Mouse (Mus musculus) forelimb bud, embryonic 11.5 days (tissue): ENCODE measurements around the gene Txnl4b.

Experiments used
- DNase-seq: peaks from one replicate; pipeline ENCODE4 v3.0.0-alpha.2; 2012; ENCODE audit warnings: low read depth, low spot score

Txnl4b gene

GRCm38 (mm10) chr8:109565498-109566333 lies at the start of gene Txnl4b, which contains the start of gene Dhx38:
Gene Txnl4b (plus strand): TSS chr8:109565892.
Gene Dhx38 (minus strand): TSS chr8:109565861.
- peak; percentile 100 for DNase-seq

GRCm38 (mm10) chr8:109524008-109524407 lies 41.7 kb upstream of the Txnl4b start:
- no peak for DNase-seq

GRCm38 (mm10) chr8:109535140-109535990 lies 30.3 kb upstream of the Txnl4b start:
- DNase-seq = peak; percentile 57

GRCm38 (mm10) chr8:109536703-109537102 lies 29.0 kb upstream of the Txnl4b start:
- DNase-seq = peak; percentile 86

DNA sequence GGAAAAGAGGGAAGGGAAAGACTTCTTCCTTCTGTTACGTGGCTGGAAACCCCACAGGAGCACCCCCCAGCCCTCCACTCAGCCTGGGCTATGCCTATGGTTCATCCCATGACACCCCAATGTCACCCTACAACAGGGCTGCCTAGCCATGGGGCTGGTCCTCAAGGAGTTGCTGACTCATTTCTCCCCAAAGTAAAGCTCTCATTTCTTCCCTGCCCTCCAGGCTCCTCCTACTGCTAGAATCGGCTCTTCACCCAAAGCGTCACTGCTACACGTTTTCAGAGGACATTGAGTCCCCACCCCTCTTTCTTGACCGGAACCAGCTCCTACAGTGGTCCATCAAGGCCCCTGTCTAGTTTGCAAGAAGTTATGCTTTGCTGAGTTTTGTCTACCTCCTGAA lies 23.5 kb upstream of the Txnl4b start:
- DNase-seq = no peak

GRCm38 (mm10) chr8:109542748-109543519 lies 22.8 kb upstream of the Txnl4b start:
- DNase-seq = no peak

DNA sequence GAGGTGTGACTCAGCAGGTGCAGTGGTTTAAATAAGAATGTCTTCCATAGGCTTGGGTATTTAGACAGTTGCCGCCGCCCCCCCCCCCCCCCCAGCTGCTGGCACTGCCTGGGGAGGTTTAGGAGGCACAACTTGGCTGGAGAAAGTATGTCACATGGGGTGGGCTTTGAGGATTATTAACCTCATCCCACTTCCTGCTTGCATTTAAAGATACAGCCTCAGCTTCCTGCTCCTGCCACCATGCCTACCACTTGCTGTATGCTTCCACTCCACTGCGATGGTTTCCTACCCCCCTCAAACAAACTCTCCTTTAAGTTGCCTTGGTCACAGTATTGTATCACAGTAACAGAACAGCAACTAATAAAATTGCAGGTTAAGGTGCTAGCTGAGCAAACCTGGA lies 21.6 kb upstream of the Txnl4b start:
- no peak for DNase-seq

DNA sequence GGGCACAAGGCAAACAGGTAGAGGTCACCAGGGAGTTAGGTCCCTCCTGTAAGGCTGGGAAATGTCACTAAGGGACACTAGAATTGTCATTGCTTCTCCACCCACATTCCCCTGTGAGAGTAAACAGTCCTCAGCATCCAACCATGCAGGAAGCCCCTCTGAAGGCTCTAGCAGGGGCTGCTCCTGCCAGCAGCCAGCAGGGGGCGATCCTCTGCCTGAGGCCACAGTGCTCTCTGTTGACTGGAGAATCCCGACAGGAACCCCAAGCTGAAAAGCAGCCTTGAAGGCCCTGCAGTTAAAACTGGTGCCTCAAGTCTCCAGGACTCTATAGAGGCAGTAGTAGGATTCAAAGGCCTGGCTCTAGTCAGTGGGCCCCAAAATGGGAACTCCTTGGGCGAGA lies 14.0 kb upstream of the Txnl4b start:
- DNase-seq = peak; percentile 12

DNA sequence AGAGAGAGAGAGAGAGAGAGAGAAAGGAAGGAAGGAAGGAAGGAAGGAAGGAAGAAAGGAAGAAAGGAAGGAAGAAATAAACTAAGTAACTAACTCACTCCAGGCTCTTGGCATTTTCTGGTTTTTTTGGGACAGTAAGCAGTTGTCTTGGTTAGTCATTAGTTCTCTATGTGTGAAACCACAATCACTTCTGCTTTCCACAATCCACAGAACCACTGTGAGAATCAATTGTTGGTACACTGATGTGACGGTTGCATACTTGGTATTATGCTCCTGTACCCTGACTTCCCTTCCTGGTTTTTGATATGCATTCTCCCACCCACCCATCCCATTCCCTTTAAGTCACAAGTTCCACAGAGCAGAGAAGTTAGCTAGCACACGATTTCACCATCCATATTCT lies 1.8 kb upstream of the Txnl4b start:
- no peak for DNase-seq

GRCm38 (mm10) chr8:109564766-109565165 lies 926 bp upstream of the Txnl4b start:
- no peak for DNase-seq

DNA sequence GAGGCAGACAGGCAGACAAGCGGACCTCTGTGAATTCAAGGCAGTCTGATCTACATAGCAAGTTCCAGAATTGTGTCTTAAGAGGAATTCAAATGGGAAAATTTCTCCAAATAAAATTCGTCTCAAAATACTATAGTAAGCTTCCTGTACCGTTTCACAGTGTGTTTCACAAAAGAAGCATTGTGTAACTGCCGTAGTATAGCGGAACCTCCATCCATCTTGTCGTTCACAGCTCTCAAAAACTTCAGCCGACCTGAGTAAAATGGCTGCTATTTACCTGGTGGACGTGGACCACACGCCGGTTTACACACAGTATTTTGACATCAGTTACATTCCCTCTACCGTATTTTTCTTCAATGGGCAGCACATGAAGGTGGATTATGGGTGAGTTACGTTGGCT lies 5.4 kb downstream of the Txnl4b start:
- no peak for DNase-seq

- no peak for DNase-seq
Observed at GRCm38 (mm10) chr8:109576311-109576710, 10.6 kb downstream of the Txnl4b start.

GRCm38 (mm10) chr8:109578900-109579301 lies 13.2 kb downstream of the Txnl4b start, which contains the start of gene Hp:
Gene Hp (minus strand): TSS chr8:109579172.
- DNase-seq = no peak

DNA sequence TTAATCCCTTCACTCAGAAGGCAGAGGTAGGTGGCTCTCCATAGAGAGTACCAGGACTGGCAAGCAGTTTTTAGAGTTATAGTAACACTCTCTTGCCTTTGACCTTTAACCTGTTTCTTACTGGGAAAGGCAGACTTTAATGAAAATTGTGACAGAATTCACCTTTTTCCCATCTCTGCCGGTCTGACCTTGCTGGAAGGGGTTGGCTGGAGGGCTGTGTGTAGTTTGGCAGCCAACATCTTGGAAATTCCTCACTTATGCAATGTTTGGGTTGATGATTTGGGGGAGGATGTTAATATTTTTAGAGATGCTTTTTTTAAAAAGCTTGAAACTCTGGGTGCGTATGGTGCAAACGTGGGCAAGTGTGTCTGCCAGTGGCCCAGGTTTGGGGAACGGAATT lies 18.6 kb downstream of the Txnl4b start:
- no peak for DNase-seq

- no peak for DNase-seq
Observed at GRCm38 (mm10) chr8:109584830-109585229, 19.1 kb downstream of the Txnl4b start.

DNA sequence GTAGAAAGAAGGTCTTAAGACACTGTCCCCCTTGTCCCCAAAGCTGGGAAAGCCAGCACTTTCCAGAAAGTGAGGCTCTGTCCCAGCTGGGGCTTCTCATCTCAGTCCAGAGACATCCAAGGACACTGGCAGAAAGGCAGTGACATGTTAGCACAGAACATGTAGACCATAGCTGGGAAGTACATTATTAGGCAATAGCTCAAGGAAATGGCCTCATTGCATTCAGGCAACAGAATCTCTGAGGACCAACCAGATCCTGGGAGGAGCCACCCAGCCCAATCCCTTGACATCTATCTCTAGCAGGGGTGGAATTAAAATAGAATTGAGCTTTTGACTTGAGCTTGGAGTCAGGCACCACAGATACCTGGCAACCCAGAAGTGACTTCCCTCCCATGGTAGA lies 20.0 kb downstream of the Txnl4b start:
- DNase-seq = no peak

GRCm38 (mm10) chr8:109586972-109587504 lies 21.3 kb downstream of the Txnl4b start:
- DNase-seq = no peak

DNA sequence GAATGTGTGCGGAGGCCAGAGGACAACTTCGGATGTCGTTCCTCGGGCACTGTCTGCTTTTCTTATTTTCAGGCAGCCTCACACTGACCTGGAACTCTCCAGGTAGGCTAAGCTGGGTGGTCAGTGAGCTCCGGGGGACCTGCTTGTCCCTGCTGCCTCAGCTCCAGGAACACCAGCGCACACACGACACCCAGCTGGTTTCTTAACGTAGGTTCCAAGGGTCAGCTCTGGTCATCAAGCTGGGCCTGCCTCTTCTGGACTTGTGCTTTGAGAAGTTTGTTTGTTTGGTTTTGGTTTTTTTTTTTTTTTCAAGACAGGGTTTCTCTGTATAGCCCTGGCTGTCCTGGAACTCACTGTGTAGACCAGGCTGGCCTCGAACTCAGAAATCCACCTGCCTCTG lies 25.2 kb downstream of the Txnl4b start:
- no peak for DNase-seq

DNA sequence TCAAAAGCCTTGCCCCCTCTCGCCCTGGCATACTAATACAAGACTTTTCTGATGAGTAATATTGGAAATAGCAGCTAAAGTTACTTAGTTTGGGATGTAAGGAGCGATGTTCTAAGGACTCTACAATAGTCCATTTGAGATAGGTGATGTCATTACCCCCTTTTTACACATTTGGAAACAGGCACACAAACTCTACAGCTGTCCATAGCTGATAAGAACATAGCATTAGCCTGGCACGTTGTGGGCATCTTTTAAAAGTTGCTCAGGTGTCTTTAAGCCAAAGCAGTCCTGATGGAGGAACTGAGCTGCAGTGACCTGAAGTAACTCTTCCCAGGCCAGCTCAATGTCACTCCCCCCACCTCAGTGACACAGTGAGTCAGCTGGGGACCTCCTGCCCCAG lies 25.7 kb downstream of the Txnl4b start:
- DNase-seq = no peak

- no peak for DNase-seq
Observed at GRCm38 (mm10) chr8:109592164-109592563, 26.5 kb downstream of the Txnl4b start.

DNA sequence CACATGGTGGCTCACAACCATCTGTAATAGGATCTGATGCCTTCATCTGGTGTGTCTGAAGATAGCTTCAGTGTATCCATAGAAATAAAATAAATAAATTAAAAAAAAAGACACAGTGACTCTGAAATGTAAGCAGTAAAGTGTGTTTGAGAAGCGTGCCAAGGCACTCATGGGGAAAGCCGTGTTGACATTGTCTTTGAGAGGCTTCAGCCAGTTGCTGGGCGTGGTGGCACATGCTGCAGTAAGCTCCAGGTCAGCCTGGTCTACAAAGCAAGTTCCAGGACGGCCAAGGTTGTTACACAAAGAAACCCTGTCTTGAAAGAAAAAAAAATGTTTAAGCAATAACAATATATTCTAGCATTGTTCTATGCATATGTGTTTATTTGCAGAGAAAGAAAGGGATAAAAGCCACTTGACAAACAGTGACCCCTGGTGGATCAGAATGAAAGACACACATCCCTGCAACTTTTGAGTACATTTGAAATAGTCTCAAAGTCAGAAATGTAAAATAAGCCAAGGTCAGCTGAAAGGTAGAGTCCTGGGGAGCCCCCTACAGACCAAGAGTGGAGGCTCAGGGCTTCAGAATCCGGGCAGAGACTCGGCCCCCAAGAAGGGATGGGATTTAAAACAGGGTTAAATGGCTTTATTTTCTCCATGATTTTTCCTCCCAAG lies 27.6 kb downstream of the Txnl4b start:
- peak; percentile 29 for DNase-seq
